Mouse (Mus musculus): ENCODE data around the gene Yy1. TPM values are rescaled to one million over a fixed set of nuclear protein-coding genes. Genes with fewer than 3 reads are reported as not detected.

Yy1 gene
- polyA plus RNA-seq, 1 experiment from 2014 or later = 16.0 TPM

DNA sequence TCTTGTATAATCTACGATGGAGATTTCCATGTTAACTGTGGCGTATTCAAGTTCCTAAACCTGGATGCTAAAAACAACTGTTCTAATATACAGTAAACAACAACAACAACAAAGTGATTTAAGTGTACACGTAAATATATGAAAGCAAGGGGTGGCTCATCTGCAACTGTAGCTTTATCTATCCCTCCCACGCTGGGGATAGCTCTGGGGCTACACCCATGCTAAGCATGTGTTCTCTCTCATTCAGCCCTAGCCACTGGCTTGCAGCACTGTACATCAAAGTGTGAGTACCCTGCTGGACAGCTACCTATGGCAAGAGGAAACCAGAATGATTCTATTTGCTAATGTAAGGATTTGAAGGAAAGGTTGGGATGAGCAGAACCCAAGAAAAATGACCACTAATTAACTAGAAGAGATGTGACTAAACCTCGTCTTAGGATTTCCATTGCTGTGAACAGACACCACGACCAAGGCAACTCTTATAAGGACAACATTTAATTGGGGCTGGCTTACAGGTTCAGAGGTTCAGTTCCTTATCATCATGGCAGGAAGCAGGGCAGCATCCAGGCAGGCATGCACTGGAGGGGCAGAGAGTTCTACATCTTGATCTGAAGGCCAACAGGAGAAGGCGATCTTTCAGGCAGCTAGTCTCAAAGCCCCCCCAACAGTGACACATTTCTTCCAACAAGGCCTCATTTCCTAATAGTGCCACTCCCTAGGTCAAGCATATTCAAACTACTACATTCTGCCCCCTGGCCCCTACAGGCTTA lies 12.5 kb upstream of the Yy1 start:
- no peak for ATAC-seq (ENCODE audit: insufficient number of reproducible peaks, low FRiP score, low TSS enrichment, low read depth)
- Histone ChIP-seq H3K4me2 (replicated peaks) (no peak overlapping the region), H3K9me3 (replicated peaks) (peaks cover 4% of the 10 kb centered on the region; the same call in 1 of the 2 replicates)

DNA sequence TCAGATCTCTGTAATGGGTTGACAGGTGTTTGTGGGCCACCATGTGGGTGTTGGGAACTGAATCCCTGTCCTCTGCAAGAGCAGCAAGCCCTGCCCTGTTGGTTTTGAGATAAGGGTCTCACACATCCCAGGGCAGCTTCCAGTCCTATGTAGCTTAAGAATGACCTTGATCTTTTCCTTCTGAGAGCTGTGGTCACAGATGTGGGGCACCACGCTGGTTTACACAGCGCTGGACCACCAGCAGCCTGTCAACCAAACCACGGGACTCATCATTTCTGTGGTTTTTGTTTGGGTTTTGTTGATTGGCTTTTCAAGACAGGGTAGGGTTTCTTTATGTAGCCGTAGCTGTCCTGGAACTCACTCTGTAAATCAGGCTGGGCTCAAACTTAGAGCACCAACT lies 7.6 kb upstream of the Yy1 start:
- WGBS = 74% methylated on average over 4 of the region's 4 CpGs

More for the DNA sequence above, 12.5 kb upstream of the Yy1 start:
- peaks cover 34% of the 10 kb centered on the region; the same call in 1 of the 2 replicates for H3K36me3 ChIP-seq
- H3K4me3 ChIP-seq (replicated peaks) = no peak overlapping the region
- H3K9ac ChIP-seq = no peak overlapping the region
- H3K4me1 ChIP-seq = no peaks in the 10 kb centered on the region
- no peak overlapping the region for H3K27ac ChIP-seq (replicated peaks)
- 94% methylated on average over 7 of the region's 7 CpGs for WGBS
- no peaks in the 10 kb centered on the region for H3K27me3 ChIP-seq

DNA sequence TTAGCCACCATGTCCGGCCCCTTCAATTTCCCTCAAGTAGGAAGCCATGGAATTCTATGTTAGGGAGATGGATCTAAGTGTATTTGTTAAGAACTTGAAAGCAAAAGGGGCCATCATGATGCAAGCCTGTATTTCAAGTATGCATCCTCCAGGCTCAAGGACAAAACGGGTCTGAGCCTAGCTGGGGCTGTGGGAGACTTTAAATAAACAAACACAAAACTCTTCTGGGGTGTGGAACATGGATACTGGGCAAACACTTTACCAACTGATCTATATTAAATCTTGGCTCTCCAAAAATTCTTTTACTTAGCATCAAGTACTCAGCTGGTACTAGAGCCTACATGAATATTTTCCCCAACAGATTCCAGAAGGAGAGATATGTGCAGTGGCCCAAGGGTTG lies 5.4 kb upstream of the Yy1 start:
- Histone ChIP-seq H3K4me3 (replicated peaks) (no peak overlapping the region), H3K36me3 (peaks cover 9% of the 10 kb centered on the region; the same call in 1 of the 2 replicates), H3K27ac (replicated peaks) (no peak overlapping the region), H3K4me1 (peaks cover 11% of the 10 kb centered on the region), H3K27me3 (no peaks in the 10 kb centered on the region), H3K4me2 (replicated peaks) (no peak overlapping the region), H3K9ac (no peak overlapping the region), H3K9me3 (replicated peaks) (no peaks in the 10 kb centered on the region)
- no peak for ATAC-seq (ENCODE audit: insufficient number of reproducible peaks, low FRiP score, low TSS enrichment, low read depth)
- WGBS = 83% methylated on average over 2 of the region's 2 CpGs

More for the DNA sequence above, 7.6 kb upstream of the Yy1 start:
- no peak overlapping the region for H3K4me3 ChIP-seq (replicated peaks)
- no peaks in the 10 kb centered on the region for H3K27me3 ChIP-seq
- H3K27ac ChIP-seq (replicated peaks) = no peak overlapping the region
- H3K4me1 ChIP-seq = no peaks in the 10 kb centered on the region
- H3K9ac ChIP-seq = no peak overlapping the region
- peaks cover 10% of the 10 kb centered on the region; the same call in 1 of the 2 replicates for H3K36me3 ChIP-seq
- H3K9me3 ChIP-seq (replicated peaks) = no peaks in the 10 kb centered on the region
- no peak overlapping the region for H3K4me2 ChIP-seq (replicated peaks)
- no peak for ATAC-seq (ENCODE audit: insufficient number of reproducible peaks, low FRiP score, low TSS enrichment, low read depth)

DNA sequence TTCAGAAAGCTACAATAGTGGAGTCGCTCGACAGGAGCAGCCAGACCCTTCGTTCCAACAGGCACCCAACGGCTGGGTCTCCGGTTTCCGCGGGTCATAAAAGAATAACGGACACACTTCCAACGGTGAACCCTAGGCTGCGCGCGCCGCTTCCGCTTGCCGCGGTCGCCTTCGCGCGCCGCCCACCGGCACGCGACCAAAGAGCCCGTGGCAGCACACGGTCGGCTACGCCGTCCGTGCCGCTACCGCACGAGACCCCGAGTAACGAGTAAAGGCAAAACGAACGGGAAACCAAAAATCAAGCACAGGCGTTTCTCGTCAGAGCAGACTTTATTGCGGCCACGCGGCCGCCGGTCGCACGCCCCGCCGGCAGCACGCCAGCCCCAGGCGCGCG lies 624 bp upstream of the Yy1 start:
- H3K9me3 ChIP-seq (replicated peaks) = no peaks in the 10 kb centered on the region
- WGBS = 0% methylated on average over 52 of the region's 52 CpGs
- H3K27me3 ChIP-seq = no peaks in the 10 kb centered on the region
- peak; percentile 13; the same call in 1 of the 2 replicates for ATAC-seq (ENCODE audit: insufficient number of reproducible peaks, low FRiP score, low TSS enrichment, low read depth)
- peak overlapping the region; percentile 43 for H3K4me2 ChIP-seq (replicated peaks)
- H3K4me3 ChIP-seq (replicated peaks) = peak overlapping the region; percentile 65
- no peaks in the 10 kb centered on the region for H3K36me3 ChIP-seq
- H3K27ac ChIP-seq (replicated peaks) = peak overlapping the region; percentile 97
- H3K4me1 ChIP-seq = peaks cover 18% of the 10 kb centered on the region
- peak overlapping the region; percentile 71 for H3K9ac ChIP-seq

DNA sequence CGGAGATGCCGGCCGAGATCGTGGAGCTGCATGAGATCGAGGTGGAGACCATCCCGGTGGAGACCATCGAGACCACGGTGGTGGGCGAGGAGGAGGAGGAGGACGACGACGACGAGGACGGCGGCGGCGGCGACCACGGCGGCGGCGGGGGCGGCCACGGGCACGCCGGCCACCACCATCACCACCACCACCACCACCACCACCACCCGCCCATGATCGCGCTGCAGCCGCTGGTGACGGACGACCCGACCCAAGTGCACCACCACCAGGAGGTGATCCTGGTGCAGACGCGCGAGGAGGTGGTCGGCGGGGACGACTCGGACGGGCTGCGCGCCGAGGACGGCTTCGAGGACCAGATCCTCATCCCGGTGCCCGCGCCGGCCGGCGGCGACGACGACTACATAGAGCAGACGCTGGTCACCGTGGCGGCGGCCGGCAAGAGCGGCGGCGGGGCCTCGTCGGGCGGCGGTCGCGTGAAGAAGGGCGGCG lies 724 bp downstream of the Yy1 start:
- Histone ChIP-seq H3K9ac (peak overlapping the region; percentile 92), H3K4me3 (replicated peaks) (peak overlapping the region; percentile 65), H3K36me3 (no peaks in the 10 kb centered on the region), H3K27ac (replicated peaks) (peak overlapping the region; percentile 99), H3K4me1 (peaks cover 18% of the 10 kb centered on the region), H3K9me3 (replicated peaks) (no peaks in the 10 kb centered on the region), H3K4me2 (replicated peaks) (peak overlapping the region; percentile 43), H3K27me3 (no peaks in the 10 kb centered on the region)
- no peak for ATAC-seq (ENCODE audit: insufficient number of reproducible peaks, low FRiP score, low TSS enrichment, low read depth)
- WGBS = 1% methylated on average over 70 of the region's 71 CpGs

DNA sequence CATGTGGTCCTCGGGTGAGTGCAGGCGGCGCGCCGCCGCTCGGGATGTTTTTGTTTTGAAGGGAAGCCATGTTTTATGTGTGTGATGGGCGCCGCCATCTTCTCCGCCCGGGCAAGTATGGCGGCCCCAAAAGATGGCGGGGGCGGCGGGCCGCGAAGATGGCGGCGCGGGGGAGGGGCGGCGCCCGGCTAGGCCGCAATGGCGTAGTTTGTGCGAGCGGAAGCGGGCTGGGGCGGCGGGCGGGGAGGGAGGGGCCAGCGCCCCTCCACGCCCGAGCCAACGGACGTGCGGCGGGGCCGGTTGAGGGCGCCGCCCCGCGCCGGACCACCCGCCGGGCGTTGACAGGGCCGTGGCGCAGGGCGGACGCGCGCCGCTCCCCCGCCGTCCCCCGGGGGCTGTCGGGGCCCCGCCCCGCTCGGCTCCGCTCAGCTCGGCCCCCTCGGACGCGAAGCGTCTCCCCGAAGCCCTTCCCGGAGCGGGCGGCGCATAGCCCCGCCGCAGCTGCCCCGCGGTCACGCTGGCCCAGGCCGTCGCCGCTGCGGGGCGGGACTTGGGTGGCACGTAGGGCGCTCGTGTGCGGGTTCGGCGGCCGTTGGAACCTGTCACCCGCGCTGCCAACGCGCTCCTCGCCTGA lies 1.4 kb downstream of the Yy1 start:
- ATAC-seq (ENCODE audit: insufficient number of reproducible peaks, low FRiP score, low TSS enrichment, low read depth) = peak; percentile 75
- H3K27ac ChIP-seq (replicated peaks) = peak overlapping the region; percentile 99
- peaks cover 18% of the 10 kb centered on the region for H3K4me1 ChIP-seq
- H3K27me3 ChIP-seq = no peaks in the 10 kb centered on the region
- WGBS = under 1% methylated on average over 86 of the region's 94 CpGs
- no peaks in the 10 kb centered on the region for H3K9me3 ChIP-seq (replicated peaks)
- no peaks in the 10 kb centered on the region for H3K36me3 ChIP-seq
- peak overlapping the region; percentile 92 for H3K9ac ChIP-seq
- H3K4me2 ChIP-seq (replicated peaks) = peak overlapping the region; percentile 55
- H3K4me3 ChIP-seq (replicated peaks) = peak overlapping the region; percentile 65

DNA sequence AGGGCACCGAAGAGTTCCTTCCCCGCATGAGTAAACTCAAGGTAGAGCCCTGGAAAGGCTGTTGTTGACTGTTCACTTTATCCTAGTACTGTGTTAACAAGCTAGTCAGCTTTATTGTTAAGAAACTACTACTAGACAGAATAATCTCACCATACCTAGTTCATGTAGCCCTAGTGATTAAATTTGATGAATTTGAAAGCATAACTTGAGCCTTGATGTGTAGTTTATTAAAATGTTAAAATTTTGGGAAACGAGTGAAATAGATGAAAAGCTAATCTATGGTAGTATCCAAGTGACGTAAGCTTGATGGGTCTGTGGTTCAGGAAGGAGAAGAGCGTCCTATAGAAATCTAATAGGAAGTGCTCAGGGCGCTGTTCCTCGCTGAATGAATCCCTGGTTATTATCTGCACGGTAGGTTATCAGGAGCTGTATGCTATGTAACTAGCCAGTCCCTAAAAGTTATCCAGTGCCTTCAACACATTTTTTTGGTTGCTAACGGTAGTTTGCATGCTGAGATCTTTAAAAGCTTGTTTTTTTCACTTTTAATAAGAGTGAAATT lies 2.3 kb downstream of the Yy1 start:
- ATAC-seq (ENCODE audit: insufficient number of reproducible peaks, low FRiP score, low TSS enrichment, low read depth) = no peak
- H3K36me3 ChIP-seq = no peaks in the 10 kb centered on the region
- no peaks in the 10 kb centered on the region for H3K27me3 ChIP-seq
- peaks cover 18% of the 10 kb centered on the region for H3K4me1 ChIP-seq
- peak overlapping the region; percentile 92 for H3K9ac ChIP-seq
- peak overlapping the region; percentile 55 for H3K4me2 ChIP-seq (replicated peaks)
- WGBS = 9% methylated on average over 9 of the region's 9 CpGs
- peak overlapping the region; percentile 99 for H3K27ac ChIP-seq (replicated peaks)
- H3K4me3 ChIP-seq (replicated peaks) = peak overlapping the region; percentile 65
- no peaks in the 10 kb centered on the region for H3K9me3 ChIP-seq (replicated peaks)

DNA sequence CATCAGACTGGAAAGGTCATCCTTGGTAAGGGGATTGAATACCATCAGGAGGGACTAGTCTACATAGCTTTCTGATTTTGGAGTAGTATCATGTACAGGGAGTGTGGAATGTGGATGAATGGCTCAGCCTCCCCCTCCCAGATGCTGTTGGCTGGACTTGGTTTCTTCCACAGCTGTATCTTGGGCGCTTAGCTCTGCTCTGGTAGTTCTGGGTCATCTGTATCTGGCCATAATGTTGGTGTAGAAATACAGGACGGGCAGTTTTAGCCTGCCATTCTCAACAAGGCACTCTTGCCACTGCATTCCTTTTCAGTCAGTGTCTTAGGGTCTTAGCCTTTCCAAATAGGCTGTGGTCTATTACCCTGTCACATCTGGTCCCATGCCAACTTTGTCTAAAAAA lies 8.8 kb downstream of the Yy1 start:
- Histone ChIP-seq H3K4me2 (replicated peaks) (no peak overlapping the region), H3K4me3 (replicated peaks) (no peak overlapping the region), H3K4me1 (peaks cover 17% of the 10 kb centered on the region), H3K9me3 (replicated peaks) (no peaks in the 10 kb centered on the region), H3K36me3 (peaks cover 3% of the 10 kb centered on the region; the same call in 1 of the 2 replicates), H3K27me3 (no peaks in the 10 kb centered on the region), H3K27ac (replicated peaks) (no peak overlapping the region), H3K9ac (no peak overlapping the region)
- 72% methylated on average over 2 of the region's 2 CpGs for WGBS
- ATAC-seq (ENCODE audit: insufficient number of reproducible peaks, low FRiP score, low TSS enrichment, low read depth) = no peak

DNA sequence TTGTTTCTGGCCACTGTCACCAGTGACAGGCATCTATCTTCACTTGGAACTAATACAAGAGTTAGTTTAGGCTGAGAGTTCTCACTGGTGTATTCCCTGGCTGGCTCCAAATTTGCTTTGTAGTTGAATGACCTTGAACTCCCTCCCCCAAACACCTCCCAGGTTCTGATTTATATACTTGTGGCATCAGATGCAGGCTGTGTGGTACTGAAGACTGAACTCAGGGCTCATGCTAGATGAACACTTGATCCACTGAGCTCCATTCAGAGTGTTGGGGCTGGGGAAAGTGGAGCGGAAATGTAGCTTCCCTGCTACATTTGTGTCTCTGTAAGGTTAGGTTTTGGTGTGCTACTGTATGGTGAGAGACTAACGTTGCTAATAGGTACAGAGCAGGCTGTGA lies 11.6 kb downstream of the Yy1 start:
- H3K9ac ChIP-seq = no peak overlapping the region
- 90% methylated on average over 2 of the region's 2 CpGs for WGBS

DNA sequence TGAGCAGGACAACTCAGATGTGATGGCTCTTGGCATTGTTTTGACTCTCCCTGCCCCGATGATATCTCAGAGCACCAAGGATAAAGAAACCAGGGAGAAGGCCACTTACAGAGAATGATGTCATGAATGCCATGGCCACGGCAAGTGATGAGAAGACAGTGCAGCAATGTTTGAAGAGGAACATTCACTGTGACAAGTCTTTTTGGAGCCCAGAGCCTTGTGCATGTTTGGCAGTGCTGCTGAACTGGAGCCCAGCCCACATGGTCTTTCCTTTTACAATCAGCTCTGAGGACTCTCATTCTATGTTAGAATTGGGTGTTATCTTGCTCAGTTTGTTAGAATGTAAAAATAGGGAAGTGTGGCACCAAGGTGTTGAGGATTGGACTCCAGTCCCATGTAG lies 15.7 kb downstream of the Yy1 start:
- H3K4me3 ChIP-seq (replicated peaks) = no peak overlapping the region
- H3K27me3 ChIP-seq = no peaks in the 10 kb centered on the region
- H3K27ac ChIP-seq (replicated peaks) = no peak overlapping the region
- no peak overlapping the region for H3K9ac ChIP-seq
- H3K4me1 ChIP-seq = no peaks in the 10 kb centered on the region
- 77% methylated on average over 2 of the region's 2 CpGs for WGBS
- no peak overlapping the region for H3K4me2 ChIP-seq (replicated peaks)
- no peaks in the 10 kb centered on the region for H3K9me3 ChIP-seq (replicated peaks)
- no peak for ATAC-seq (ENCODE audit: insufficient number of reproducible peaks, low FRiP score, low TSS enrichment, low read depth)
- peaks cover 26% of the 10 kb centered on the region for H3K36me3 ChIP-seq

More for the DNA sequence above, 11.6 kb downstream of the Yy1 start:
- no peak overlapping the region for H3K4me3 ChIP-seq (replicated peaks)
- no peak overlapping the region for H3K27ac ChIP-seq (replicated peaks)
- no peaks in the 10 kb centered on the region for H3K9me3 ChIP-seq (replicated peaks)
- H3K27me3 ChIP-seq = no peaks in the 10 kb centered on the region
- no peak overlapping the region for H3K4me2 ChIP-seq (replicated peaks)
- no peak for ATAC-seq (ENCODE audit: insufficient number of reproducible peaks, low FRiP score, low TSS enrichment, low read depth)
- peaks cover 17% of the 10 kb centered on the region for H3K4me1 ChIP-seq
- peaks cover 22% of the 10 kb centered on the region for H3K36me3 ChIP-seq

DNA sequence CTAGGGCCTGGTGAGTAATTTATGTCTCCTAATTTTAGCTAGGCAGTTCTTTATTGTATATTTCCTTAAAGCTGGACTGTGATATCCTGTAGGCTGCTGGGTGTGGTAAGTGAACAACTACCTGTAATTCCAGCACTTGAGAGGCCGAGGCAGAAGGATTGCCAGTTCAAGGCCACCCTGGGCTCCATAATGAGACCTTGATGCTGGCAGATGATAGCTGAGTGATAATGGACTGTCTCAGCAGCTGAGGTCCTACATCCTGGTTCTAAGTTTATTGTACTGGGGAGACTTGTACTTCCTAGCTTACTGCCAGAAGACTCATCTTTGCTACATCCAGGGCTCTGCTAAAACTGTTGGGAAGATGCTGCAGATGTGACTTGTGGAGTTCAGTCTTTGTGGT lies 17.0 kb downstream of the Yy1 start:
- Histone ChIP-seq H3K4me1 (no peaks in the 10 kb centered on the region), H3K27ac (replicated peaks) (no peak overlapping the region), H3K4me3 (replicated peaks) (no peak overlapping the region), H3K27me3 (no peaks in the 10 kb centered on the region), H3K9me3 (replicated peaks) (no peaks in the 10 kb centered on the region), H3K4me2 (replicated peaks) (no peak overlapping the region), H3K9ac (no peak overlapping the region), H3K36me3 (peaks cover 35% of the 10 kb centered on the region)
- ATAC-seq (ENCODE audit: insufficient number of reproducible peaks, low FRiP score, low TSS enrichment, low read depth) = no peak
- 83% methylated on average over 1 of the region's 1 CpGs for WGBS

All from embryonic facial prominence, embryonic 15.5 days (tissue).